Comparison of ENCODE assay signal across 23 mouse cellular contexts in the genomic region with DNA sequence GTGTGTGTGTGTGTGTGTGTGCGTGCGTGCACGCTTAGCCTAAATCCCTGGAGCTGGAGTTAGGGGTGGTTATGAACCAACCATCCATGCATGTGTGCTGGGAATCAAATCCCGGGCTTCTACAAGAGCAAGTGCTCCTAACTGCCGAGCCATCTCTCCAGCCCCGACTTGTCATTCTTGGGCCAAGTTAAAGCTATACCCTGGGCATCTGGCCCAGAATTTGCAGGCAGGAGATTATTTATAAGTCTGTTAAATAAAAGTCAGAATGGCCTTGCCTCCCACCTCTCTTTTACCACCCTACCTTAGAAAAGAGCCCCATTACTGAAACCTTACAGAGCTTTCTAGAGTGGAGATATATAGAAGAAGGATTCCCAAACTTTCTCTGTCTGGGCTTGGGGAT. TPM values are rescaled to one million over a fixed set of nuclear protein-coding genes. Genes with fewer than 3 reads are reported as not detected.
DNase-seq lines count a peak whose midpoint lies in the region; ATAC-seq and TF ChIP-seq lines count a peak whose summit lies in the region.
"Had no signal": no experiment of that assay in that cellular context is flagged by ENCODE, and none has a peak within 500 bp of the region (broad histone marks: within the 10 kb centered on the region; RNA-seq: fewer than 3 reads in every experiment).

No protein-coding gene starts in this region.

- no peak for ATAC-seq in forebrain, embryonic 16.5 days
- ATAC-seq in hindbrain, embryonic 13.5 days (ENCODE audit: low FRiP score), result no peak
- no peak for ATAC-seq in hindbrain, embryonic 14.5 days (ENCODE audit: low FRiP score)
- no peak for ATAC-seq in lung, embryonic 14.5 days (ENCODE audit: insufficient read depth)
- ATAC-seq in stomach, embryonic 16.5 days (ENCODE audit: insufficient read depth, low FRiP score), result no peak
- no peak for ATAC-seq in stomach, postnatal 0 days (ENCODE audit: low FRiP score, low TSS enrichment)
- ATAC-seq: forebrain, embryonic 14.5 days; hindbrain, embryonic 16.5 days; intestine, postnatal 0 days had no signal

- no peak for TF ChIP-seq EP300 in stomach, postnatal 0 days (optimal IDR thresholded peaks at IDR 0.05)

- H3K27me3 ChIP-seq in forebrain, embryonic 10.5 days (ENCODE audit: poor library complexity, severe bottlenecking), result peaks cover 3% of the 10 kb centered on the region; the same call in 1 of the 2 replicates
- no peaks in the 10 kb centered on the region for H3K27me3 ChIP-seq in forebrain, embryonic 16.5 days (replicated peaks; ENCODE audit: control insufficient read depth, insufficient read depth, low read length)
- H3K27me3 ChIP-seq in hindbrain, embryonic 13.5 days, result peaks cover 64% of the 10 kb centered on the region
- H3K27me3 ChIP-seq in hindbrain, embryonic 14.5 days (ENCODE audit: control insufficient read depth, insufficient read depth, low read length), result peaks cover 17% of the 10 kb centered on the region
- H3K27me3 ChIP-seq in lung, embryonic 14.5 days (ENCODE audit: insufficient read depth, low read length), result no peaks in the 10 kb centered on the region
- H3K27me3 ChIP-seq in stomach, embryonic 16.5 days (ENCODE audit: control insufficient read depth, insufficient read depth, low read length), result no peaks in the 10 kb centered on the region
- no peaks in the 10 kb centered on the region for H3K27me3 ChIP-seq in stomach, postnatal 0 days (ENCODE audit: control insufficient read depth, insufficient read depth, low read length)
- H3K27me3 ChIP-seq: embryonic facial prominence, embryonic 13.5 days had no signal

- no peaks in the 10 kb centered on the region for H3K9me3 ChIP-seq in forebrain, embryonic 10.5 days
- H3K9me3 ChIP-seq in forebrain, embryonic 16.5 days (ENCODE audit: control insufficient read depth, low read length), result no peaks in the 10 kb centered on the region
- no peaks in the 10 kb centered on the region for H3K9me3 ChIP-seq in hindbrain, embryonic 13.5 days
- H3K9me3 ChIP-seq in hindbrain, embryonic 14.5 days (ENCODE audit: control insufficient read depth, low read length), result no peaks in the 10 kb centered on the region
- H3K9me3 ChIP-seq in lung, embryonic 14.5 days (ENCODE audit: low read depth, low read length), result no peaks in the 10 kb centered on the region
- H3K9me3 ChIP-seq in stomach, embryonic 16.5 days (replicated peaks; ENCODE audit: control insufficient read depth, low read length), result no peaks in the 10 kb centered on the region
- no peaks in the 10 kb centered on the region for H3K9me3 ChIP-seq in stomach, postnatal 0 days (ENCODE audit: control insufficient read depth, low read length)
- H3K9me3 ChIP-seq: embryonic facial prominence, embryonic 13.5 days; G1E had no signal

- H3K9ac ChIP-seq in forebrain, embryonic 16.5 days (replicated peaks; ENCODE audit: low read depth, low read length), result no peak overlapping the region
- H3K9ac ChIP-seq in hindbrain, embryonic 13.5 days, result 0 out of 2 replicates have a peak overlapping the region, but pooled peaks have one; percentile 13
- no peak overlapping the region for H3K9ac ChIP-seq in hindbrain, embryonic 14.5 days
- H3K9ac ChIP-seq in lung, embryonic 14.5 days, result no peak overlapping the region
- peak overlapping the region; percentile 2; the same call in 1 of the 2 replicates for H3K9ac ChIP-seq in stomach, embryonic 16.5 days (ENCODE audit: low read length)
- no peak overlapping the region for H3K9ac ChIP-seq in stomach, postnatal 0 days (ENCODE audit: low read length)
- H3K9ac ChIP-seq: embryonic facial prominence, embryonic 13.5 days had no signal

- H3K4me1 ChIP-seq in forebrain, embryonic 10.5 days, result peaks cover 57% of the 10 kb centered on the region
- H3K4me1 ChIP-seq in forebrain, embryonic 16.5 days (replicated peaks; ENCODE audit: control insufficient read depth, insufficient read depth, low read length), result peaks cover 16% of the 10 kb centered on the region
- peaks cover 30% of the 10 kb centered on the region for H3K4me1 ChIP-seq in hindbrain, embryonic 13.5 days (replicated peaks)
- H3K4me1 ChIP-seq in hindbrain, embryonic 14.5 days (replicated peaks; ENCODE audit: control insufficient read depth, insufficient read depth, low read length), result peaks cover 10% of the 10 kb centered on the region; the same call in 1 of the 2 replicates
- H3K4me1 ChIP-seq in lung, embryonic 14.5 days (ENCODE audit: insufficient read depth), result peaks cover 28% of the 10 kb centered on the region
- H3K4me1 ChIP-seq in stomach, embryonic 16.5 days (ENCODE audit: control insufficient read depth, insufficient read depth, low read length), result peaks cover 47% of the 10 kb centered on the region
- H3K4me1 ChIP-seq in stomach, postnatal 0 days (replicated peaks; ENCODE audit: control insufficient read depth, insufficient read depth), result peaks cover 10% of the 10 kb centered on the region

- no peaks in the 10 kb centered on the region; the same call in 1 of the 2 replicates for H3K36me3 ChIP-seq in forebrain, embryonic 10.5 days (replicated peaks)
- no peaks in the 10 kb centered on the region for H3K36me3 ChIP-seq in forebrain, embryonic 16.5 days (ENCODE audit: control insufficient read depth, insufficient read depth)
- H3K36me3 ChIP-seq in hindbrain, embryonic 13.5 days, result no peaks in the 10 kb centered on the region
- no peaks in the 10 kb centered on the region for H3K36me3 ChIP-seq in hindbrain, embryonic 14.5 days (replicated peaks; ENCODE audit: control insufficient read depth, insufficient read depth)
- H3K36me3 ChIP-seq in lung, embryonic 14.5 days (ENCODE audit: insufficient read depth), result 0 out of 2 replicates have a peak, but pooled peaks cover 6% of the 10 kb centered on the region
- H3K36me3 ChIP-seq in stomach, embryonic 16.5 days (ENCODE audit: control insufficient read depth, insufficient read depth, low read length), result no peaks in the 10 kb centered on the region
- no peaks in the 10 kb centered on the region for H3K36me3 ChIP-seq in stomach, postnatal 0 days (ENCODE audit: control insufficient read depth, insufficient read depth, low read length)
- H3K36me3 ChIP-seq: embryonic facial prominence, embryonic 13.5 days had no signal

- TF ChIP-seq CTCF in lung, embryonic 14.5 days (IDR thresholded peaks at IDR 0.05; ENCODE audit: low read depth), result no peak
- no peak for TF ChIP-seq CTCF in stomach, postnatal 0 days (IDR thresholded peaks at IDR 0.05; ENCODE audit: low read depth)

- 88% methylated on average over 6 of the region's 6 CpGs for WGBS in forebrain, embryonic 10.5 days
- 84% methylated on average over 6 of the region's 6 CpGs for WGBS in forebrain, embryonic 16.5 days
- WGBS in hindbrain, embryonic 13.5 days, result 89% methylated on average over 6 of the region's 6 CpGs
- WGBS in hindbrain, embryonic 14.5 days, result 83% methylated on average over 6 of the region's 6 CpGs
- WGBS in lung, embryonic 14.5 days, result 70% methylated on average over 6 of the region's 6 CpGs
- WGBS in stomach, embryonic 16.5 days, result 73% methylated on average over 6 of the region's 6 CpGs
- WGBS in stomach, postnatal 0 days, result 71% methylated on average over 6 of the region's 6 CpGs

- H3K4me3 ChIP-seq in forebrain, embryonic 10.5 days, result no peak overlapping the region
- no peak overlapping the region for H3K4me3 ChIP-seq in forebrain, embryonic 16.5 days (replicated peaks; ENCODE audit: low read length)
- H3K4me3 ChIP-seq in hindbrain, embryonic 13.5 days, result no peak overlapping the region
- no peak overlapping the region for H3K4me3 ChIP-seq in hindbrain, embryonic 14.5 days (replicated peaks; ENCODE audit: low read length)
- no peak overlapping the region for H3K4me3 ChIP-seq in lung, embryonic 14.5 days (ENCODE audit: low read depth, low read length)
- H3K4me3 ChIP-seq in stomach, embryonic 16.5 days (replicated peaks; ENCODE audit: low read length), result no peak overlapping the region
- no peak overlapping the region for H3K4me3 ChIP-seq in stomach, postnatal 0 days (ENCODE audit: low read depth, low read length)
- H3K4me3 ChIP-seq: embryonic facial prominence, embryonic 13.5 days had no signal

- DNase-seq in forebrain, embryonic 10.5 days (ENCODE audit: extremely low spot score, low spot score), result no peak
- DNase-seq in hindbrain, embryonic 14.5 days (ENCODE audit: low spot score), result no peak
- DNase-seq in lung, embryonic 14.5 days, result peak; percentile 72
- DNase-seq in lung, postnatal 4 days, result no peak
- DNase-seq in stomach, postnatal 0 days (ENCODE audit: low spot score), result no peak
- DNase-seq: adrenal gland, adult 2 months; adrenal gland, postnatal 14 days; B cell, adult 2 months; cerebellum, adult 11 months; cerebellum, adult 2 months; cerebellum, adult 9-11 months; cerebellum, postnatal 25 days; gastrocnemius, postnatal 10 days; heart, adult 11 months had no signal

- 0 out of 2 replicates have a peak overlapping the region, but pooled peaks have one; percentile 15 for H3K27ac ChIP-seq in forebrain, embryonic 10.5 days
- H3K27ac ChIP-seq in forebrain, embryonic 16.5 days (ENCODE audit: low read length), result no peak overlapping the region
- H3K27ac ChIP-seq in hindbrain, embryonic 13.5 days, result no peak overlapping the region
- no peak overlapping the region for H3K27ac ChIP-seq in hindbrain, embryonic 14.5 days
- H3K27ac ChIP-seq in lung, embryonic 14.5 days (ENCODE audit: low read depth), result peak overlapping the region; percentile 68
- H3K27ac ChIP-seq in stomach, embryonic 16.5 days (ENCODE audit: low read length), result peak overlapping the region; percentile 60; the same call in 1 of the 2 replicates
- H3K27ac ChIP-seq in stomach, postnatal 0 days (replicated peaks), result no peak overlapping the region
- H3K27ac ChIP-seq: embryonic facial prominence, embryonic 13.5 days had no signal

- no peak overlapping the region for H3K4me2 ChIP-seq in forebrain, embryonic 16.5 days (ENCODE audit: low read length)
- no peak overlapping the region for H3K4me2 ChIP-seq in hindbrain, embryonic 13.5 days
- no peak overlapping the region for H3K4me2 ChIP-seq in hindbrain, embryonic 14.5 days (replicated peaks)
- no peak overlapping the region for H3K4me2 ChIP-seq in lung, embryonic 14.5 days
- H3K4me2 ChIP-seq in stomach, embryonic 16.5 days (ENCODE audit: low read depth, low read length), result no peak overlapping the region
- no peak overlapping the region for H3K4me2 ChIP-seq in stomach, postnatal 0 days (replicated peaks; ENCODE audit: low read depth)
- H3K4me2 ChIP-seq: embryonic facial prominence, embryonic 13.5 days; heart, embryonic 11.5 days had no signal

RNA-seq across cellular contexts. Expression of a gene that starts 2.8 kb away (rescaled TPM):
- polyA plus RNA-seq in forebrain, embryonic 10.5 days (2016; fragmentation: Nextera tagmentation; extraction: Ambion mirVana), result 42.3 and 42.5 TPM in 2 replicates
- 22.9 and 27.6 TPM in 2 replicates for polyA plus RNA-seq in forebrain, embryonic 16.5 days (2015; fragmentation: Nextera tagmentation; extraction: Ambion mirVana)
- 18.9 and 19.8 TPM in 2 replicates for polyA plus RNA-seq in hindbrain, embryonic 13.5 days (2015; fragmentation: Nextera tagmentation; extraction: Ambion mirVana)
- 22.9 and 25.0 TPM in 2 replicates for polyA plus RNA-seq in hindbrain, embryonic 14.5 days (2014; fragmentation: Nextera tagmentation; extraction: Ambion mirVana)
- polyA plus RNA-seq in lung, embryonic 14.5 days (2014; fragmentation: Nextera tagmentation; extraction: Ambion mirVana), result 112 and 113 TPM in 2 replicates
- polyA plus RNA-seq in stomach, embryonic 16.5 days (2015; fragmentation: Nextera tagmentation; extraction: Ambion mirVana), result 49.4 and 53.4 TPM in 2 replicates
- polyA plus RNA-seq in stomach, postnatal 0 days (2015; fragmentation: Nextera tagmentation; extraction: Ambion mirVana), result 29.1 and 33.0 TPM in 2 replicates

RNA-seq across cellular contexts. Expression of a gene that starts 24.8 kb away (rescaled TPM):
- 0.06 and 0.10 TPM in 2 replicates for polyA plus RNA-seq in forebrain, embryonic 10.5 days (2016; fragmentation: Nextera tagmentation; extraction: Ambion mirVana)
- 0.15 and 0.40 TPM in 2 replicates for polyA plus RNA-seq in forebrain, embryonic 16.5 days (2015; fragmentation: Nextera tagmentation; extraction: Ambion mirVana)
- 5.5 and 5.9 TPM in 2 replicates for polyA plus RNA-seq in hindbrain, embryonic 13.5 days (2015; fragmentation: Nextera tagmentation; extraction: Ambion mirVana)
- 0.60 and 2.5 TPM in 2 replicates for polyA plus RNA-seq in hindbrain, embryonic 14.5 days (2014; fragmentation: Nextera tagmentation; extraction: Ambion mirVana)
- 0.13 and 0.30 TPM in 2 replicates for polyA plus RNA-seq in lung, embryonic 14.5 days (2014; fragmentation: Nextera tagmentation; extraction: Ambion mirVana)
- 1.0 and 1.9 TPM in 2 replicates for polyA plus RNA-seq in stomach, embryonic 16.5 days (2015; fragmentation: Nextera tagmentation; extraction: Ambion mirVana)
- polyA plus RNA-seq in stomach, postnatal 0 days (2015; fragmentation: Nextera tagmentation; extraction: Ambion mirVana), result 10.7 and 12.3 TPM in 2 replicates
- polyA plus RNA-seq: G1E had no signal

RNA-seq across cellular contexts. Expression of a gene that starts 54.9 kb away (rescaled TPM):
- 110 and 117 TPM in 2 replicates for polyA plus RNA-seq in forebrain, embryonic 10.5 days (2016; fragmentation: Nextera tagmentation; extraction: Ambion mirVana)
- 60.8 and 66.0 TPM in 2 replicates for polyA plus RNA-seq in forebrain, embryonic 16.5 days (2015; fragmentation: Nextera tagmentation; extraction: Ambion mirVana)
- polyA plus RNA-seq in hindbrain, embryonic 13.5 days (2015; fragmentation: Nextera tagmentation; extraction: Ambion mirVana), result 63.4 and 65.5 TPM in 2 replicates
- polyA plus RNA-seq in hindbrain, embryonic 14.5 days (2014; fragmentation: Nextera tagmentation; extraction: Ambion mirVana), result 59.1 and 65.0 TPM in 2 replicates
- 76.8 and 77.3 TPM in 2 replicates for polyA plus RNA-seq in lung, embryonic 14.5 days (2014; fragmentation: Nextera tagmentation; extraction: Ambion mirVana)
- 80.4 and 80.6 TPM in 2 replicates for polyA plus RNA-seq in stomach, embryonic 16.5 days (2015; fragmentation: Nextera tagmentation; extraction: Ambion mirVana)
- polyA plus RNA-seq in stomach, postnatal 0 days (2015; fragmentation: Nextera tagmentation; extraction: Ambion mirVana), result 58.9 and 61.3 TPM in 2 replicates

Comparison
In these comparisons a context has a peak if more than half of its experiments do, and no peak if none do; other contexts are left out.
1. H3K27ac ChIP-seq: peak in forebrain, embryonic 10.5 days (single experiment), lung, embryonic 14.5 days (single experiment) and stomach, embryonic 16.5 days (single experiment); none in forebrain, embryonic 16.5 days (single experiment), hindbrain, embryonic 13.5 days (single experiment), hindbrain, embryonic 14.5 days (single experiment) and stomach, postnatal 0 days (single experiment).
2. H3K9ac ChIP-seq: peak in hindbrain, embryonic 13.5 days (single experiment) and stomach, embryonic 16.5 days (single experiment); none in forebrain, embryonic 16.5 days (single experiment), hindbrain, embryonic 14.5 days (single experiment), lung, embryonic 14.5 days (single experiment) and stomach, postnatal 0 days (single experiment).